Mouse (Mus musculus): ENCODE results near the gene Mylk3.

Mylk3 gene

DNA sequence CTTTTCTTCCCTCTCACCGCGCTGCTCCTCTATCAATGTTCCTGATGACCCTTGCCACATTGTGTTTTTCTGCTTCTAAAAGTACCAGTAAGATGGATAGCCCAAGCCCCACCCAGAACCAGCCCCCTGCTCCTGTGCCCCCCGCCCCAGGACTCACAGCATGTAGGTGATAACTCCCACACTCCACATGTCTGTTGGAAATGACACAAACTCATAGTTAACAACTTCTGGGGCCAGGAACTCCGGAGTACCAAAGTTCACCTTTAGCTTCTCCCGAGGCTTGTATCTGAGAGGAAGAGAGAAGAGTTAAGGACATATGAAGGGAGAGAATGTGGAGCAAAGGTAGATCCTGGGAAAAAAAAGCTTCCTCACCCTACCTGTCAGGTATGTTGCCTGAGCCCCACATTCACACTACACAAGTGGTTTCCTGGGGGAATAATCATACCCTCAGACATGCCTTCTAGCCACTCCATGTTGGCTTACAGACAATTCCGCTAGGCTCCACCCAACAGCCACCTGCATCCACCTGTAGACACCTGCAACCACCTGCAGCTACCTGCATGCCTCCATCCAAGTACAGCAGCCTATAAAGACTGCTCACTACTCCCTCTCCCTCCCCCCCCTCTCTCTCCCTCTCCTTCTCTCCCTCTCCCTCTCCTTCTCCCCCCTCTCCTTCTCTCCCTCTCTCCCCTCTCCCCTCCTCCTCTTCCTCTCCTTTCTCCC, 49.8 kb downstream of the Mylk3 start:
- in situ Hi-C loops (cut with MboI; ENCODE audit: low pct_unique_long_range_greater_than_20kb in 1 of 2, low sequenced_read_pairs in 2 of 2, unreplicated experiment in 1 of 2) = no loop called here

DNA sequence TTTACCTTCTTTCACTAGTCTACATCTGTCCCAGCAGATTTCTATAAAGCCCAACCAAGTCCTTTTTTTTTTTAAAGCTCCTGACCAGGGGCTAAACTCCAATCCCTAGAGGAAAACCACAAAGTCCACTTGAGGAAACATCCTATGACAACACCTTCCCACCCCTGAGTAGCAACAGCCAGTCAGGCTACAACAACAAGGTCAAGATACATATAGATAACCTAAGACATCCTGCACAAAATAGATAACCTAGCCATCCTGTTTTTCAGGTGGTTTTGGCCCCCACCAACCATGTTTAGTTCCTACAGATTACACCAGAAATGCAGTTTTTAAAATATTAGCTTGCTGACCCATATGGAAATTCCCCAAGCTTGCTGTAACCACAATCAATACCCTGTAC, 51.0 kb downstream of the Mylk3 start:
- in situ Hi-C loops (cut with MboI; ENCODE audit: low pct_unique_long_range_greater_than_20kb in 1 of 2, low sequenced_read_pairs in 2 of 2, unreplicated experiment in 1 of 2) = no loop called here

DNA sequence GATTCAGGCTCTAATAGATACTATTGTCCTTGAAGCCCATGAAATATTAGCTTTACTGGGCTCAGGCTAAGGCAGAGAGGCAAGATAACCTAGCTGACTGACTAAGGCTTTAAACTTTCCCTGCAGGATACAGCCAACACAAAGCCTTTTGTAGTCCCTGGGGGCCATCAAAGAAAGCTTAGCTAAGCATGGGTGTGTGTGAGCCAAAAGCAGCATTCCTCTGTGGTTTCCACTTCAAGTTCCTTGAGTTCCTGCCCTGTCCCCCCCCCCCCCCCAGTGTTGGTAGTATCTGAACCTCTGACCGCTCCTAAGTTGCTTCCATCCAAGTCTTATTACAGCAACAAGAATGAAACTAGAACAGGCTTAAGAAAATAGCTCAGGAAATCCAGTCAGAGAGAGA, 56.6 kb downstream of the Mylk3 start:
- in situ Hi-C loops (cut with MboI; ENCODE audit: low pct_unique_long_range_greater_than_20kb in 1 of 2, low sequenced_read_pairs in 2 of 2, unreplicated experiment in 1 of 2) = no loop called here

DNA sequence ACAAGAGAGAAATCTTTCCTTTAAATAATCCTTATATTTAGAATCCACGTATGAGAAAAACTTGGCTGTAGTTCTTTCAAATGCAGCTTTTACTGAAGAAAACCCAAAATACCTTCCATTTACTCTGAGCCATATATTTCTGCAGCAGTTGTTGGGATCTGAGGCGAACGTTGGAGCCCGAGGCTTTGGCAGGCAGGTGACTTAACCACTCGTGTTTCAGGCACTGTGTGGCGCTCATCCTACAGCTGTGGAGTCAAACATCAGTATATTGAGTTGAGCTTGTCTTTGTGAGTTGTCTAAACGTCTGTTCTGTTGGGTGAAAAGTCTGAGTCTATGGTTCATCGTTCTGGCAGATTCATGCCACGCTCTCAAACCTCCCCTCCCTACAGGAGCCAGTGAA, 59.1 kb downstream of the Mylk3 start:
- in situ Hi-C loops (cut with MboI; ENCODE audit: low pct_unique_long_range_greater_than_20kb in 1 of 2, low sequenced_read_pairs in 2 of 2, unreplicated experiment in 1 of 2) = no loop called here

DNA sequence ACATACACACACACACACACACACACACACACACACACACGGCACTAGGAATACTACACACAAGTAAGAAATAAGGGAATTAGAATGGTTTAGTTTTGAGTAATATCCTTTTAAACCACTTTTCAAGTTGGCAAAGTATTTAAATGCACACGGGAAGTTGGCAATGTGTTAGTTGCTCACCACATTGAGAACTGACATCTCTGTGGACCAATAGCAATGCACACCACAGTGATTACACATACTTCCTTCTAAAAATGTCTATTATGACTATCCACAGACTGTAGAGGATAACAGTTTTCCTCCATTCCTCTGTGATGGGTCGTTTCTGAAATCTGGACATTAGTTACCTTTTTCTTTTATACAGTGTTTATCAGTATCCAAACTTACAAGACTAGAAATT, 63.1 kb downstream of the Mylk3 start:
- in situ Hi-C loops (cut with MboI; ENCODE audit: low pct_unique_long_range_greater_than_20kb in 1 of 2, low sequenced_read_pairs in 2 of 2, unreplicated experiment in 1 of 2) = no loop called here

DNA sequence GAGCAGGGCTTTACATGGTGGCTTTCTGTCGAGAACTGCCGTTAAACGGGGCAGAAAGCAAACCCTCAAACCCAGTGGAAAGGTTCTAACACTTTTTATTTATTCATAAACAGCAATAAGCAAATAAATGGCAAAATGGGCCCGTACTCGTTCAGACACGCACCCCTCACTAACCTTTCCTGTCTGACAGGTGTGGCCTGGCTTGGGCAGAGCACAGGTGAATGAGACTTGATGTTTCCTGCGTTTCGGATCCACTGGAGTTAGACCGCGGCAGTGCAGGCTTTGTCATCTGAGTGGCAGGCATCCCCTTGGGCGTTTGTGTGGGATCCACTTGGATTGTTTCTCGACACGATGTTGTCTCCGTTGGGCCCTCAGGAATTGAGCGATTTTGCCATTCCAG, 64.2 kb downstream of the Mylk3 start:
- in situ Hi-C loops (cut with MboI; ENCODE audit: low pct_unique_long_range_greater_than_20kb in 1 of 2, low sequenced_read_pairs in 2 of 2, unreplicated experiment in 1 of 2) = no loop called here

DNA sequence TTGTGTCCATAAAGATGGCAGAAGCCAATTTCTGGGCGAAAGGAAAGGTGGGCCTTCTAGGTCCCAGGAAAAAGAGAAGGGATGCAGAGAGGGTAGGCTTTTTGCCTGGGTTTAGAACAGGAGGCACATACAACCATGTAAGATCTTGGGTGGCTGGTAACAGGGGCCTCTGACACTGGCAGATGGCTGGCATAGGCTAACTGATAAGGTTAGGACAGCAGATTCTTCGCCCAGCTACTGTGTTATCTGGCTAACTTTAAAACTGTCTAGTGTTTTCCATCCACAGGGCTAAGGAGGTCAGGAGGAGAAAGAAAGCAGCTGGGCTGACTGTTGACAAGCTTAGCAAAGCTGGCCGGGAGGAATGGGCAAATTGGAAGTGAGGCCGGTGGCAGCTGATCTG, 67.6 kb downstream of the Mylk3 start:
- in situ Hi-C loops (cut with MboI; ENCODE audit: low pct_unique_long_range_greater_than_20kb in 1 of 2, low sequenced_read_pairs in 2 of 2, unreplicated experiment in 1 of 2) = loop anchor here (5.0 kb wide), 1 partner anchor 79 kb away; no protein-coding TSS in a partner anchor

DNA sequence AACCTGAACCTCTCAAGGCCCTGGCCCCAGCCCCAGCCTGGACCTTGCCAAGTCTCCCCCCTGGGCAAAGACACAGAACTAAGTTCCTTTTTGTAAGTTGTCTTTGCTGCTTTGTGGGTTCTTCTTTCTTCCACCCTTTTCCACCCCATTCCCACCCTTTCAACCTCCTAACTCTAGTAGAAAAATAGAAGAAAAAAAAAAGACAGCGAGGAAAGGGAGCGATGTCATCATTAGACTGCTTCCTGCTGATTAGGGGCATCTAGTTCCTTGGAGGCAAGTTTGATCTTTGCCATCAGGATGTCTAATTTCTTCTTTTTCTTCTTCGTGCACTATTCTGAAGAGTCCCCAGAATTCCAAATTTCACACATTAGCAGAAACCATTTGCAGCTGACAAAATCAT, 73.1 kb downstream of the Mylk3 start:
- in situ Hi-C loops (cut with MboI; ENCODE audit: low pct_unique_long_range_greater_than_20kb in 1 of 2, low sequenced_read_pairs in 2 of 2, unreplicated experiment in 1 of 2) = no loop called here

DNA sequence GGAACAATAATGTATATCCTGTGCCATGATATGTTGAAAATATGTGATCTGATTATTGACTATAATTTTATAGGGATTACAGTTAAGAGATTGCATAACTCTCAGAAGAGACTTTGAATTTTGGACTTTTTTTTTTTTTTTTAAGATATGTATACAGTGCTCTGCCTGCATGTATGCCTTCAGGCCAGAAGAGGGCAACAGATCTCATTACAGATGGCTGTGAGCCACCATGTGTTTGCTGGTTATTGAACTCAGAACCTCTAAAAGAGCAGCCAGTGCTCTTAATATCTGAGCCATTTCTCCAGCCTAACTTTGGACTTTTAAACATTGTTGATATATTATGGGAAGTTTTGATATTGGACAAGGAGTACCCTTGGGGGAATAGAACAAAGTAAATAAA, 74.4 kb downstream of the Mylk3 start:
- in situ Hi-C loops (cut with MboI; ENCODE audit: low pct_unique_long_range_greater_than_20kb in 1 of 2, low sequenced_read_pairs in 2 of 2, unreplicated experiment in 1 of 2) = no loop called here

DNA sequence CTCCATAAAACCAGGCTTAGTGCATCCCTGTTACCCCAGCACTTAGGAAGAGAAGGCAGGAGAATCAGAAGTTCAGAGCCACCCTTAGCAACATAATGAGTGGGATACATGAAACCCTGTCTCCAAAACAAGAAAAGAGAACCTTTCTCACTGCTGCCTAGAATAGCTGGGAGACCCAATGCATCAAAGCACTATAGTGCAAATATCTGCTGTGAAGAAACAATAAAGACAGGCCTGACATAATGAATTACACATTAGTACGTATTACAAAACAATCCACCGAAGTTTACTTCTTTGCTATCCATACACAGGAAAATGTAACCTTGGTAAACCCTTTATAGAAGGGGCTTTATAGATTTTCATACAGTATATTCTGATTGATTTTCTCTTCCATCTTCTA, 77.6 kb downstream of the Mylk3 start:
- in situ Hi-C loops (cut with MboI; ENCODE audit: low pct_unique_long_range_greater_than_20kb in 1 of 2, low sequenced_read_pairs in 2 of 2, unreplicated experiment in 1 of 2) = no loop called here

DNA sequence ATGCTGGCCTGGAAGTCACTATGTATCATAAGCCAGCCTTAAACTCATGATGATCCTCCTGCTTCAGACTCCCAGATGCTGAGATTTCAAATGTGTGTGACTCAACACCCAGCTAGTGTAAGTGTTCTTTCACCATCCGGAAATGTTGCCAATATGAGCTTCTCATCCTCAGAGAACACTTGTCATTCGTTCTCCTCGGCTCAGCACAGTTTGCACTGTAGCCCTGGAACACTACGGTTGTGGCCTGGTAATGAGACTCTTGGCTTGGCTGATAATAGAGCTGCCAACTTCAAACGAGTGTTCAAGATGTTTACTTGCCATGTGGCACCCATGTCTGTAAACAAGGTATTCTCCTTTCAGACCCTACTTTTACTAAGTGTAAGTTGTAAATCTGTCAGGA, 82.6 kb downstream of the Mylk3 start:
- in situ Hi-C loops (cut with MboI; ENCODE audit: low pct_unique_long_range_greater_than_20kb in 1 of 2, low sequenced_read_pairs in 2 of 2, unreplicated experiment in 1 of 2) = no loop called here

DNA sequence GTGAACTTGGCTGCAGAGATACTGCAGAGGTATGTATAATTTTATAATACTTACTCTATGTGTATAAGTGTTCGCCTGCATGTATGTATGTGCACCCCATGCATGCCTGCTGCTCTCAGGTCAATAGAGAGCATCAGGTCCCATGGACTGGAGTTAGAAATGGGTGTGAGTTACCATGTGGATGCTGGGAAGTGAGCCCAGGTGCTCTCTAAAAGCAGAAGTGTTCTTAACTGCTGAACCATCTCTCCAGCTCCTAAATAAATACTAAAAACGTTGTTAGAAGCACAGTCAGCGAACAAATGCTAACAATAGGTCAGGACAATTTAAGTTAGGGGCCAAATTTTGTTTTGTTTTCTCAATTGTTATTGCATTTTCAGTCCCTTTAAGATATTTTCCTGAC, 83.2 kb downstream of the Mylk3 start:
- in situ Hi-C loops (cut with MboI; ENCODE audit: low pct_unique_long_range_greater_than_20kb in 1 of 2, low sequenced_read_pairs in 2 of 2, unreplicated experiment in 1 of 2) = no loop called here

DNA sequence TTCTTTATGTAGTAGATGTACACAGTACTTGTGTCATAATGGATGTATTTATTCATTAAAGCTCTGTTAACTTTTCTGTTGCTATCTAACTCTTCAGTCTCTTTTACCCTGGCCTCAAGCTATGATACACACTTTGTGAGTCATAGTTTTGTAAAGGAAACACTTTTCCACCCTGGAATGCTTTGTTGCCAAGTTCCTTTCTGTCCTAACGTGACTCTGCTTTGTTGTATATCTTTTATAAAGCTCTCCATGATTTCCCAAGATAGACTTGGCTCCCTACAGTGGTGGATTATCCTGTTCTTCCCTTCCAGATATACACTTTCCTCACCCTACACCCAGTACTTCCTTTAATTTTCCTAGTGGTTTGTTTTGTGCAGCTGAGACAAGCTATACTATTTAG, 84.2 kb downstream of the Mylk3 start:
- in situ Hi-C loops (cut with MboI; ENCODE audit: low pct_unique_long_range_greater_than_20kb in 1 of 2, low sequenced_read_pairs in 2 of 2, unreplicated experiment in 1 of 2) = no loop called here

DNA sequence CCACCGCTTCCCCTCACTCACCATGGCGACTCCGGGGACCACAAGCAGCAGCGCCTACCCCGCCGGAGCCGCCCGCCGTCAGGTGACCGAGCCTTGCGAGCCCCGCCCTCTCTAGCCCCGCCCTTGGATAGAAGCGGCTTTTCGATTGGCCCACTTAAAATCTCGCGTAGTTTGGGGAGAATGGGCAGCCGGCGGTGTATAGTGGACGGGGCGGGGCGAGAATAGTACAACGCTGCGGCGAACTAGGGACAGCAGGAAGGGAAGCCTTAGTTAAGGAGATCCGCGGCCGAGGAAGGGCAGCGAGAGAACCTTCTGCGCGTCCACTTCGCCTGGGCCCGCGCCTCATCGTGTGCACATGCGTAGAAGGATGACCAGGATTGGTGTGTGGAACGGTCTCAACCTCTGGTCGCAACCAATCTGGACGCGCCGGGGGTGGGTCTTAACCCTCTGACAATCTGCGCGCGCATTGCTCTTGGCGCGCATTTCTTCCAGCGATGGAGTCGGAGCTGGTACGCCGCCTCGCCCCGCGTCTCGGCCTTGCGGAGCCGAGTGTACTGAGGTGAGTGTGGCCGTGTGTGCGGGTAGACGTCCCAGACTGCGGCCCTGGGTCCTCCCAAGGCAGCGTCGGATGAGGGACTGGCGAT, 86.6 kb downstream of the Mylk3 start, which contains the start of the genes Orc6 and Vps35:
Gene Orc6 (plus strand): TSS at position 199 of the 644 bp plus-strand sequence.
Gene Vps35 (minus strand): TSS at position 369 of the 644 bp plus-strand sequence.
- in situ Hi-C loops (cut with MboI; ENCODE audit: low pct_unique_long_range_greater_than_20kb in 1 of 2, low sequenced_read_pairs in 2 of 2, unreplicated experiment in 1 of 2) = loop anchor here in 1 of 2 experiments (25.0 kb wide), 1 partner anchor 213 kb away; no protein-coding TSS in a partner anchor

DNA sequence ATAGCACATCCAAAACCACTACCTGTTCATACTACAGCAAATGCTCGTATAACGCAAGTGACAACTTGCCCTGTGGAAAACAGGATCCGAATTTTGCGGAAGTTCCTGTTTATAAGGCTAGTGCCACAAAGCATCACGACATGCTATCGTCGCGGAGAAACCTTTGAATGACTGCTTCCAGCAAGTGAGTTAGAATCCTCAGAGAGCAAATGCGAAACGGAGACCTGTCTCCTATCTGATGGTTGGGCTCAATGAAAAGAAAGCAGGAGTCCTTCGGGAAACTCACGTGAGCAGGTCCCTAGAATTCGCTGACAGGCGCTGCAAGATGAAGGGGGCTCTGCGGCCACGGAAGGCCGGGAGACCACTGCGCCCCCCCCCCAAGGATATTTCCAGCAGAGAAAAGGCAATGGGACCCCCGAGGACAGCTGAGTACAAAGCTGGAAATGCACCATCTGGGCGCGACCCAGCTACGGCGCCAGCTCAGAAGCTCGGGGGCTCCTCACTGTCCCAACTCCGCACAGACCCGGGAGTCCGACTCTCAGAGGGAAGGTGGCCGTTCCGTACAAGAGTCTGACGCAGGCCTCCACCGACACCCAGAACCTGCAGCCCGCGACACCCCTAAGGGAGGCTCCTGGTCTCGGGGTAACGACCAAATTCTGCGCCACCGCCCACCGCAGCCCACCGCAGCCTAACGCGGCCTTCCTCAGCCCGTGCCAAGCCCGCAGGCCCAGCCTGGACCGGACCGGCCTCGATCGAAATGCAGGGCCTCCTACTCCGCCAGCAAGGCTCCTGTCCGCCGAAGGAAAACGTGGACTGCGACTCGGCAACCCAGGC, 87.3 kb downstream of the Mylk3 start:
- in situ Hi-C loops (cut with MboI; ENCODE audit: low pct_unique_long_range_greater_than_20kb in 1 of 2, low sequenced_read_pairs in 2 of 2, unreplicated experiment in 1 of 2) = loop anchor here in 1 of 2 experiments (25.0 kb wide), 1 partner anchor 213 kb away; no protein-coding TSS in a partner anchor

DNA sequence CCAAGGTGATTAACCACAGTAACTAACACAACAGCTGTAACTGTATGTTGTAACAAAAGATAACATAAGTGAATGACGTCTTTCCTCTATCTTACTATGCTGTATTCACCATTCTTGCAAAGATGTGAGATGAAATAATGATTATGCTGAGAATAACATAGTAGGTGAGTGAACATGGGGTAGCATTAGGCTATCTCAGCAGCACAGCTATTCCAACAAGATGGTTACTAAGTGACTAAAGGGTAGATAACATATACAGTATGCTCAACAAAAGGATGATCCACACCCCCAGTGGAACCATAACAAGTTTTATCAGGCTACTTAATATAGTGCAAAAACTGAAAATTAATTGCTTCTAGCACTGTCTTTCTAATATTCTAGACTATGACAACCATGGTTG, 99.3 kb downstream of the Mylk3 start:
- in situ Hi-C loops (cut with MboI; ENCODE audit: low pct_unique_long_range_greater_than_20kb in 1 of 2, low sequenced_read_pairs in 2 of 2, unreplicated experiment in 1 of 2) = loop anchor here (10.0 to 25.0 kb wide), 2 partner anchors 225 to 248 kb away; no protein-coding TSS in a partner anchor

Measured in mouse embryonic stem cell (cell line).